Mouse (Mus musculus): Measurements from ENCODE around the gene Rfx4.

DNA sequence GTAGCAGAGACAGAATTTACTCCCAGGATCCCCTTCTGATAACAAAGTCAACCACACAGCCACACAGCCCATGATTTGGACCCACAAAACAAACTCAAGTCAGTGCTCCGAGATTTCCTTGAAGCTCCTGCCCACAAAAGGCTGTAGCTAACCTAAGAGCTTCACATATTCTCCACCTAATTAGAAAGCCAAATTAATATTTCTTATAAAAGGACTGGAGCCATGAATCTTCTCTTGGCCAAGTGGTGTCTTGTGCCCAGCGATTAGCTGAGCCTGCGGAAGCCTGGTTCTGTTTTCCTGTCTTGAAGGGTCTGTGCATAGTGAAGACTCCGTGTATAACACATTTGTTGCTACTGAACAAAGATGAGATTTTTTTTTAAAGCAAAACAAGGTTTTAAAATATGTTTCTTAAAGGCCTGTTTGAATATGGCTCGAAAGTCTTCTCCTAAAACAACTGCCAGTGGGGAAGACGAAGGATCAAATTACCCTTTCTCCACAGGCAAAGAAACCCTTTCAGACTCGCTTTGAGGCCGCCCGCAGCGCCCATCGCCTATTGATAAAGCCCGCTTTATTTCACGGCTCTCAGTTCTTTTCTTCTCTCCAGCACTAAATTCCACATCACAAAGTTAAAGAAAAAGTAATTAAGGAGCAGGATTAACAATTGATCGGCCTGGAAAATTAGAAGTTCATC, 103.1 kb downstream of the Rfx4 start:
- TF ChIP-seq CTCF (IDR thresholded peaks at IDR 0.05; ENCODE audit: borderline replicate concordance, insufficient read depth, low read length) (no peak), POLR2A (IDR thresholded peaks at IDR 0.05; ENCODE audit: low read depth, low read length) (no peak)

Measured in embryonic fibroblast, embryonic 13.5 days (primary cell).